Mouse (Mus musculus): ENCODE measurements around the gene Otop2. TPM values are rescaled to one million over a fixed set of nuclear protein-coding genes. Genes with fewer than 3 reads are reported as not detected.

The Otop2 gene
- polyA plus RNA-seq, 1 experiment from 2014 or later = 0.24 TPM

GRCm38 (mm10) chr11:115303167-115303566, 3.8 kb upstream of the Otop2 start:
- Histone ChIP-seq H3K9me3 (ENCODE audit: control insufficient read depth, low read length) (no peaks in the 10 kb centered on the region), H3K4me1 (replicated peaks; ENCODE audit: control insufficient read depth, insufficient read depth, low read length) (no peaks in the 10 kb centered on the region), H3K4me3 (replicated peaks; ENCODE audit: low read length) (no peak overlapping the region), H3K36me3 (ENCODE audit: control insufficient read depth, insufficient read depth) (no peaks in the 10 kb centered on the region), H3K9ac (replicated peaks; ENCODE audit: low read depth, low read length) (no peak overlapping the region), H3K4me2 (ENCODE audit: low read length) (no peak overlapping the region), H3K27me3 (replicated peaks; ENCODE audit: control insufficient read depth, insufficient read depth, low read length) (no peaks in the 10 kb centered on the region), H3K27ac (ENCODE audit: low read length) (no peak overlapping the region)
- WGBS = 83% methylated on average over 8 of the region's 8 CpGs
- no peak for ATAC-seq

DNA sequence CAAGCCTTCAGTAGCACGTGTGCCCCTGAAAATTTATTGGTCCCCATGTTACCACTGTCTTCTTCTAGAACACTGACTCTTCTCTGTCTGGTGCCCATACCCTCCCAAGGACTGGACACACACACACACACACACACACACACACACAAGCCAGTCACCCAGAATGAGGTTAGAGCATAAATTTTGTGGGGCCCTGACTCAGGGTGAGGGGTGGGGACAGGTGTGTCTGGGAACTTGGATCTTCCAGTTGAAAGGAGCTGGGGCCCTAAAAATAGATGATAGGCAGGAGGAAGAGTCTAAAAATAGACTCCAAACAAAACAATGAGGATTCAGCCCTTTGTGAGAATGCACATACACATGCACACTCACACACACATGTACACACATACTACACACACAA, 1.8 kb downstream of the Otop2 start:
- H3K4me2 ChIP-seq (ENCODE audit: low read length) = no peak overlapping the region
- no peak overlapping the region for H3K27ac ChIP-seq (ENCODE audit: low read length)
- 0 out of 2 replicates have a peak, but pooled peaks cover 5% of the 10 kb centered on the region for H3K27me3 ChIP-seq (replicated peaks; ENCODE audit: control insufficient read depth, insufficient read depth, low read length)
- ATAC-seq = no peak
- H3K9ac ChIP-seq (replicated peaks; ENCODE audit: low read depth, low read length) = no peak overlapping the region
- no peaks in the 10 kb centered on the region for H3K9me3 ChIP-seq (ENCODE audit: control insufficient read depth, low read length)
- H3K36me3 ChIP-seq (ENCODE audit: control insufficient read depth, insufficient read depth) = no peaks in the 10 kb centered on the region
- H3K4me3 ChIP-seq (replicated peaks; ENCODE audit: low read length) = no peak overlapping the region
- 55% methylated on average over 1 of the region's 1 CpGs for WGBS
- no peaks in the 10 kb centered on the region for H3K4me1 ChIP-seq (replicated peaks; ENCODE audit: control insufficient read depth, insufficient read depth, low read length)

DNA sequence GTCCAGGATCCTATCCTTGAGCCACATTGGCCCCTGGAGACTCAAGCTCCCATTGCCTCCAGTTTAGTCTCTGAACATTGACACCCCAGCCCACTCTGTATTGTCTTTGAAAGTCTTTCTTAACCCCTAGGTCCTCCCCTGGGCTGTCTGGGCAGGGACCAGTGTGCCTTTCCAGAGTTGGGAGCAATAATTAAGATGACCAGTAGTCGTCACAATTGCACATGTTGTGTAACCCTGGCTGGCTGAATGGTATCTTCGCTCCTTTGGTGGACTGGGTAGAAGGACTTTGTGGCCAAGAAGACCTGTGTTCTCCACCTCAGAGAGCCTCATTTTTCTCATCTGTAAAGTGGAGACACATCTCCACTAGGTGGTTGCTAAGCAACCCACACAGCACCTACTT, 7.3 kb downstream of the Otop2 start:
- H3K4me3 ChIP-seq (replicated peaks; ENCODE audit: low read length) = no peak overlapping the region
- peaks cover 53% of the 10 kb centered on the region for H3K27me3 ChIP-seq (replicated peaks; ENCODE audit: control insufficient read depth, insufficient read depth, low read length)
- H3K9me3 ChIP-seq (ENCODE audit: control insufficient read depth, low read length) = no peaks in the 10 kb centered on the region
- ATAC-seq = no peak
- H3K9ac ChIP-seq (replicated peaks; ENCODE audit: low read depth, low read length) = no peak overlapping the region
- peaks cover 5% of the 10 kb centered on the region; the same call in 1 of the 2 replicates for H3K4me1 ChIP-seq (replicated peaks; ENCODE audit: control insufficient read depth, insufficient read depth, low read length)
- no peak overlapping the region for H3K4me2 ChIP-seq (ENCODE audit: low read length)
- no peak overlapping the region for H3K27ac ChIP-seq (ENCODE audit: low read length)
- no peaks in the 10 kb centered on the region for H3K36me3 ChIP-seq (ENCODE audit: control insufficient read depth, insufficient read depth)
- WGBS = 35% methylated on average over 2 of the region's 2 CpGs

- no peaks in the 10 kb centered on the region for H3K36me3 ChIP-seq (ENCODE audit: control insufficient read depth, insufficient read depth)
- H3K4me2 ChIP-seq (ENCODE audit: low read length) = no peak overlapping the region
- ATAC-seq = no peak
- H3K9ac ChIP-seq (replicated peaks; ENCODE audit: low read depth, low read length) = no peak overlapping the region
- H3K27ac ChIP-seq (ENCODE audit: low read length) = no peak overlapping the region
- peaks cover 15% of the 10 kb centered on the region for H3K4me1 ChIP-seq (replicated peaks; ENCODE audit: control insufficient read depth, insufficient read depth, low read length)
- peaks cover 79% of the 10 kb centered on the region for H3K27me3 ChIP-seq (replicated peaks; ENCODE audit: control insufficient read depth, insufficient read depth, low read length)
- WGBS = 47% methylated on average over 7 of the region's 7 CpGs
- no peaks in the 10 kb centered on the region for H3K9me3 ChIP-seq (ENCODE audit: control insufficient read depth, low read length)
- no peak overlapping the region for H3K4me3 ChIP-seq (replicated peaks; ENCODE audit: low read length)
Observed at GRCm38 (mm10) chr11:115317204-115317603, 10.2 kb downstream of the Otop2 start.

GRCm38 (mm10) chr11:115318245-115319027, 11.5 kb downstream of the Otop2 start:
- peak overlapping the region; percentile 15; the same call in 1 of the 2 replicates for H3K4me2 ChIP-seq (ENCODE audit: low read length)
- no peak overlapping the region for H3K27ac ChIP-seq (ENCODE audit: low read length)
- H3K9ac ChIP-seq (replicated peaks; ENCODE audit: low read depth, low read length) = no peak overlapping the region
- H3K4me3 ChIP-seq (replicated peaks; ENCODE audit: low read length) = peak overlapping the region; percentile 8; the same call in 1 of the 2 replicates
- H3K36me3 ChIP-seq (ENCODE audit: control insufficient read depth, insufficient read depth) = no peaks in the 10 kb centered on the region
- H3K9me3 ChIP-seq (ENCODE audit: control insufficient read depth, low read length) = no peaks in the 10 kb centered on the region
- H3K4me1 ChIP-seq (replicated peaks; ENCODE audit: control insufficient read depth, insufficient read depth, low read length) = peaks cover 22% of the 10 kb centered on the region
- ATAC-seq = no peak
- WGBS = 4% methylated on average over 63 of the region's 63 CpGs
- peaks cover 87% of the 10 kb centered on the region for H3K27me3 ChIP-seq (replicated peaks; ENCODE audit: control insufficient read depth, insufficient read depth, low read length)

- ATAC-seq = peak; percentile 31; the same call in 1 of the 2 replicates
- Histone ChIP-seq H3K4me2 (ENCODE audit: low read length) (no peak overlapping the region), H3K36me3 (ENCODE audit: control insufficient read depth, insufficient read depth) (no peaks in the 10 kb centered on the region), H3K9ac (replicated peaks; ENCODE audit: low read depth, low read length) (no peak overlapping the region), H3K4me1 (replicated peaks; ENCODE audit: control insufficient read depth, insufficient read depth, low read length) (peaks cover 24% of the 10 kb centered on the region), H3K4me3 (replicated peaks; ENCODE audit: low read length) (no peak overlapping the region), H3K27ac (ENCODE audit: low read length) (no peak overlapping the region), H3K9me3 (ENCODE audit: control insufficient read depth, low read length) (no peaks in the 10 kb centered on the region), H3K27me3 (replicated peaks; ENCODE audit: control insufficient read depth, insufficient read depth, low read length) (peaks cover 89% of the 10 kb centered on the region)
- 1% methylated on average over 16 of the region's 18 CpGs for WGBS
Observed at GRCm38 (mm10) chr11:115319704-115320383, 12.9 kb downstream of the Otop2 start.

- no peak within 1 kb of the TSS for H3K9ac ChIP-seq (replicated peaks; ENCODE audit: low read depth, low read length)
- H3K27ac ChIP-seq (ENCODE audit: low read length) = no peak within 1 kb of the TSS
- H3K27me3 ChIP-seq (replicated peaks; ENCODE audit: control insufficient read depth, insufficient read depth, low read length) = peaks cover 70% of the 10 kb centered on the region
- H3K4me3 ChIP-seq (replicated peaks; ENCODE audit: low read length) = peak within 1 kb of the TSS; percentile 0; the same call in 1 of the 2 replicates
- no peaks in the 10 kb centered on the region for H3K36me3 ChIP-seq (ENCODE audit: control insufficient read depth, insufficient read depth)
- WGBS = 6% methylated on average over 31 of the region's 35 CpGs
- H3K4me1 ChIP-seq (replicated peaks; ENCODE audit: control insufficient read depth, insufficient read depth, low read length) = peaks cover 24% of the 10 kb centered on the region
- H3K4me2 ChIP-seq (ENCODE audit: low read length) = 0 out of 2 replicates have a peak within 1 kb of the TSS, but pooled peaks have one; percentile 8
- no peaks in the 10 kb centered on the region for H3K9me3 ChIP-seq (ENCODE audit: control insufficient read depth, low read length)
- ATAC-seq = peak; percentile 47
Observed at GRCm38 (mm10) chr11:115321906-115322693, 15.1 kb downstream of the Otop2 start, which contains the start of gene Ush1g. Ush1g (minus strand) TSS chr11:115322041.

DNA sequence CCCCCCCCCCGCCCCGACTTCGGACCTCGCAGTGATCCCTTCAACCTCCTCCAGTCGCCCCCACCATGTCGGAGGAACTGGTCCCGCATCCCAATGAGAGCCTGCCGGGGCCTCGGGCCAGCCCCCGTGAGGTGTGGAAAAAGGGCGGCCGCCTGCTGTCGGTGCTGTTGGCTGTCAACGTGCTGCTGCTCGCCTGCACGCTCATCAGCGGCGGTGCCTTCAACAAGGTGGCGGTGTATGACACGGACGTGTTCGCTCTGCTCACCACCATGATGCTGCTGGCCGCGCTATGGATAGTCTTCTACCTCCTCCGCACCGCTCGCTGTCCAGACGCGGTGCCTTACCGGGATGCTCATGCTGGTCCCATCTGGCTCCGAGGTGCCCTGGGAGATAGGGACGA, 16.4 kb downstream of the Otop2 start:
- no peak for ATAC-seq
- H3K4me2 ChIP-seq (ENCODE audit: low read length) = no peak overlapping the region
- no peaks in the 10 kb centered on the region for H3K9me3 ChIP-seq (ENCODE audit: control insufficient read depth, low read length)
- 17% methylated on average over 32 of the region's 32 CpGs for WGBS
- no peaks in the 10 kb centered on the region for H3K36me3 ChIP-seq (ENCODE audit: control insufficient read depth, insufficient read depth)
- H3K27me3 ChIP-seq (replicated peaks; ENCODE audit: control insufficient read depth, insufficient read depth, low read length) = peaks cover 58% of the 10 kb centered on the region
- H3K27ac ChIP-seq (ENCODE audit: low read length) = no peak overlapping the region
- H3K9ac ChIP-seq (replicated peaks; ENCODE audit: low read depth, low read length) = no peak overlapping the region
- H3K4me1 ChIP-seq (replicated peaks; ENCODE audit: control insufficient read depth, insufficient read depth, low read length) = peaks cover 24% of the 10 kb centered on the region
- H3K4me3 ChIP-seq (replicated peaks; ENCODE audit: low read length) = no peak overlapping the region

DNA sequence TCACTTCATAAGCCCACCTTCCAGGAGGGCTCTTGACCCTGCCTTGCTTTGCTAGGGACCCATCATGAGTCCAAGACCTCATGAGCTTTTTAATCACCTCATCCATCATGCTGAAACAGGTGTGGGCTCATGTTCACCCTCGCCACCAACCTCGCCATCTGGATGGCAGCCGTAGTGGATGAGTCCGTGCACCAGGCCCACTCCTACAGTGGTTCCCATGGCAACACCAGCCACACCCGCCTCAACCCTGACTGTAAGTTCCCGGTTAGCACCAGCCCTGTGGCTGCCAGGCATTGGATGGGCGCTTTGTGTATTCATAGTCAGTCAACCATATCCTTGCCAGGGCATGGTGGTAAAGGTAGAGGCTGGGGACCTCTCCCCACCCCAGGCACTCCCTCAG, 19.8 kb downstream of the Otop2 start:
- 70% methylated on average over 7 of the region's 7 CpGs for WGBS
- no peak for ATAC-seq
- Histone ChIP-seq H3K4me2 (ENCODE audit: low read length) (no peak overlapping the region), H3K27ac (ENCODE audit: low read length) (no peak overlapping the region), H3K9me3 (ENCODE audit: control insufficient read depth, low read length) (no peaks in the 10 kb centered on the region), H3K4me1 (replicated peaks; ENCODE audit: control insufficient read depth, insufficient read depth, low read length) (peaks cover 13% of the 10 kb centered on the region), H3K36me3 (ENCODE audit: control insufficient read depth, insufficient read depth) (no peaks in the 10 kb centered on the region), H3K4me3 (replicated peaks; ENCODE audit: low read length) (no peak overlapping the region), H3K27me3 (replicated peaks; ENCODE audit: control insufficient read depth, insufficient read depth, low read length) (peaks cover 27% of the 10 kb centered on the region), H3K9ac (replicated peaks; ENCODE audit: low read depth, low read length) (no peak overlapping the region)

Measured in forebrain, embryonic 16.5 days (tissue).